Mouse (Mus musculus) midbrain, embryonic 16.5 days (tissue): ENCODE results near the gene Phyhipl. TPM values are rescaled to one million over a fixed set of nuclear protein-coding genes. Genes with fewer than 3 reads are reported as not detected.

Experiments
- ATAC-seq: fragments of 200-750 bp; cut with Nextera tagmentation; 2 replicates; pipeline ENCODE4 v1.8.0; 2017; ENCODE audit warnings: moderate TSS enrichment
- H3K27ac ChIP-seq: fragments of 300-500 bp; sonication (generic); 2 replicates; pipeline ENCODE4 v1.5.1; 2014; ENCODE audit warnings: mild to moderate bottlenecking, low read length, mixed read lengths
- H3K27me3 ChIP-seq: fragments of 300-500 bp; sonication (generic); 2 replicates; pipeline ENCODE4 v1.6.1; 2014; ENCODE audit warnings: low read depth, low read length, mixed read lengths; ENCODE audit not compliant: control insufficient read depth, insufficient read depth
- H3K36me3 ChIP-seq: fragments of 300-500 bp; sonication (generic); 2 replicates; pipeline ENCODE4 v1.6.1; 2014; ENCODE audit warnings: mild to moderate bottlenecking, low read length, moderate library complexity, mixed read lengths; ENCODE audit not compliant: control insufficient read depth, insufficient read depth
- H3K4me1 ChIP-seq: fragments of 300-500 bp; sonication (generic); 2 replicates; pipeline ENCODE4 v1.6.1; 2014; ENCODE audit warnings: mild to moderate bottlenecking, low read length, mixed read lengths; ENCODE audit not compliant: control insufficient read depth, insufficient read depth
- H3K4me2 ChIP-seq: fragments of 300-500 bp; sonication (generic); 2 replicates; pipeline ENCODE4 v1.6.1; 2014; ENCODE audit warnings: mild to moderate bottlenecking, low read length, mixed read lengths
- H3K4me3 ChIP-seq: fragments of 300-500 bp; sonication (generic); 2 replicates; pipeline ENCODE4 v1.5.1; 2014; ENCODE audit warnings: low read depth, mild to moderate bottlenecking, low read length, moderate library complexity, mixed read lengths
- H3K9ac ChIP-seq: fragments of 300-500 bp; sonication (generic); 2 replicates; pipeline ENCODE4 v1.6.1; 2014; ENCODE audit warnings: low read depth, low read length, mixed read lengths
- H3K9me3 ChIP-seq: fragments of 300-500 bp; sonication (generic); replicated peaks from 2 replicates; pipeline ENCODE4 v1.6.1; 2014; ENCODE audit warnings: mild to moderate bottlenecking, low read length, mixed read lengths; ENCODE audit not compliant: control insufficient read depth, poor library complexity, severe bottlenecking
- WGBS: fragments of 180-500 bp; shearing (Covaris S2); extraction: QIAGEN DNeasy Blood & Tissue Kit; methylation state at CpG from one replicate; pipeline ENCODE4 v1.1.7; 2014; 5-methylcytosine and 5-hydroxymethylcytosine counted together
- polyA plus RNA-seq: library from polyadenylated mRNA; unstranded; fragments of >200 nt; fragmentation: Nextera tagmentation; extraction: Ambion mirVana; gene quantifications from 2 replicates; pipeline ENCODE4 v1.2.1, GENCODE M21; 2015

Gene Phyhipl
- polyA plus RNA-seq, 1 experiment from 2014 or later, result 327 TPM

DNA sequence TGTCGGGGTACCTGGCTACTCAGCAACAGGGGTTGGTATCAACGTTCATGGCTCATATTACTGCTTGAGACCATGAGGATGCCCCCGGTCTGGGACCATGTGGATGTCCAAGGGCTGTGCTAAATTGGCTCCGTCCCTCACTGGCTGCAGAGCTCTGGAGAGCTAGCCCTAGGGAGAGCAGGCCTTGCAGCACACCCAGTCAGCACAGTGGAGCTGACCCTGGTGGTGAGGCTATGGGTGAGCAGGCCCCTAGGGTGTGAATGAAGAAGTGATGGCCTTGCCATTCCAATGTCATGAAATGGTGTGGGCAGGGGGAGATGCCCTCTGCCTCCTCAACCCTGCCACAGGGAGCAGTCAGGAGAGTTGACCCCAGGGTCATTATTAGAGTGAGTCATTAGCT is 27.7 kb upstream of the Phyhipl start:
- Histone ChIP-seq H3K27me3 (no peaks in the 10 kb centered on the region), H3K36me3 (no peaks in the 10 kb centered on the region), H3K4me2 (no peak overlapping the region), H3K9ac (no peak overlapping the region), H3K4me3 (no peak overlapping the region), H3K9me3 (no peaks in the 10 kb centered on the region), H3K27ac (no peak overlapping the region), H3K4me1 (no peaks in the 10 kb centered on the region; the same call in 1 of the 2 replicates)
- WGBS, result 93% methylated on average over 4 of the region's 4 CpGs
- no peak for ATAC-seq

DNA sequence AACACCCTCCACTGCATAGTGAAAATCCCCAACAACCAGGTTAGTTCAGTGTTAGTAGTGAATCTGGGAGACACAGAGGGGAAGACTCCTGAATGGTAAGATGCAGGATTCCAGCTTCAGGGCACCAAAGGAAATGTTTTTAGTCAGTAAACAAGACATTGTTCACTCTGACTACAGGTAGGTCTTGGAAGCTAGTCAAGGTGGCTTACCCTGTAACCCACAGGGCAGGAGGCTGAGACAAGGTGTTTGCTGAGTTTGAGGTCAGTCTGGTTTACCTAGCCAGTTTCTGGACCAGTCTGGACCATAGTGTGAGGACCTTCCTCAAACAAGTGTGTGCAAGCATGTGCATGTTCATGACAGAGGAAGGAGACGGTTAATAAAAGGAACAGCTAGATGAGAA is 22.2 kb upstream of the Phyhipl start:
- 94% methylated on average over 1 of the region's 1 CpGs for WGBS
- Histone ChIP-seq H3K36me3 (no peaks in the 10 kb centered on the region), H3K4me2 (no peak overlapping the region), H3K27ac (no peak overlapping the region), H3K9ac (no peak overlapping the region), H3K9me3 (no peaks in the 10 kb centered on the region), H3K27me3 (no peaks in the 10 kb centered on the region), H3K4me3 (no peak overlapping the region), H3K4me1 (no peaks in the 10 kb centered on the region)
- ATAC-seq, result no peak

DNA sequence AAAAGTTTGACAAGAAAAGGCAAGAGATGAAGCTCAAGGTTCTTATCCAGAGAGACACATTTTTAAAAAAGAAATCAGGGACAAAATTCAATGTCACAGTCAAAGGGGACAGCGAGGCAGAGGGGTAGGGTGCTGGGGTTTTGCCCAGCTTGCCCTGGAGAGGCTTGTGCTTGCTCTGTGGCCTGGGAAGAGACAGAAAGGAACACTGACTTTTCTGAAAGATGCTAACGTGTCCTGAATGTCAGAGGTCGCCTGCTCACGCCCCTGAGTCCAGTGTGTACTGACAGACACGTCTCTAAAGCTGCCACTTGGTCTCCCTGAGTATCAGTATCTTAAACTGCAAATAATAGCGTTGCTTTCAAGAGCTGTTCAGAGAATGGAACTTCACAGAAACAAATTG is 507 bp upstream of the Phyhipl start:
- Histone ChIP-seq H3K4me1 (peaks cover 11% of the 10 kb centered on the region), H3K27ac (no peak overlapping the region), H3K27me3 (no peaks in the 10 kb centered on the region), H3K9me3 (no peaks in the 10 kb centered on the region), H3K36me3 (no peaks in the 10 kb centered on the region), H3K9ac (no peak overlapping the region), H3K4me2 (no peak overlapping the region), H3K4me3 (no peak overlapping the region)
- WGBS, result 39% methylated on average over 6 of the region's 6 CpGs
- no peak for ATAC-seq

DNA sequence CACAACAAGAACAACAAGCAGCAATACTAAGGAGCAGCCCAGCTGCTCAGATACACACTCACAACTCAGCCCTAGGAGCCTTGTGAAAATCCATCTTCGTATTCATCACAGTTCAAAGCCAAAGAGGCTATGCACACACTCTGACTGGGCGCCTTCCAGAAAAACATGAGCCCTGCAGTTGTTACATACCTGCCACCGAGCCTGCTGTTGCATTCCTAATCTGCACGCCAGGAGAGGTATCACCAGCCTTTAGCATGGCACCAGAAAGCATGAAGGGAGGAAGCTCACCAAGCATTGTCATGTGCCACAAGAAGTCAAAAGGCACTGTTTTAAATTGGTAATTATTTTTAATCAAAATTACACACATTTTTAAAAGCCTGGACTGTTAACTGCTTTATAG is 1.1 kb downstream of the Phyhipl start:
- Histone ChIP-seq H3K27me3 (no peaks in the 10 kb centered on the region), H3K9me3 (no peaks in the 10 kb centered on the region), H3K36me3 (no peaks in the 10 kb centered on the region), H3K27ac (no peak overlapping the region), H3K4me3 (no peak overlapping the region), H3K4me1 (peaks cover 11% of the 10 kb centered on the region), H3K9ac (no peak overlapping the region), H3K4me2 (no peak overlapping the region)
- ATAC-seq, result no peak
- WGBS, result 79% methylated on average over 4 of the region's 4 CpGs

DNA sequence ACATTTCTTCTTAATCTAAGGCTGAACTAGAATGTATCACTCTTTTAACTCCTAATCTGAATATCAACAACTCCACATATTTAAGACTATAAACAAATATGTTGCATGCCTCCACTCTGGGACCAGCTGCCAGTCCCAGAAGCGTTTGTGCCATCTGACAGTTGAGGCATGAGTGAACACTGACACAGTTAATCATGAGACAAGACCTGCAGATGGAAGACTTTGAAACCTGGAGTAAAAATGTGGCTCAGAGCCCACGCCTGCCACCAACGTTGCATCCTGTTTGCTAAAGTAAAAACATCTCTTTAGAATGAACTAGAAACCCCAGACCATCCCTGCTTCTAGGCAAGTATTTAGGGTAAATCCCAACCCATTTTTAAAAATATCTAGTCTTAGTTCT is 1.6 kb downstream of the Phyhipl start:
- H3K4me3 ChIP-seq, result no peak overlapping the region
- H3K27ac ChIP-seq, result no peak overlapping the region
- ATAC-seq, result no peak
- no peaks in the 10 kb centered on the region for H3K36me3 ChIP-seq
- H3K9me3 ChIP-seq, result no peaks in the 10 kb centered on the region
- H3K27me3 ChIP-seq, result no peaks in the 10 kb centered on the region
- no peak overlapping the region for H3K9ac ChIP-seq
- no peak overlapping the region for H3K4me2 ChIP-seq
- peaks cover 11% of the 10 kb centered on the region for H3K4me1 ChIP-seq
- 76% methylated on average over 3 of the region's 3 CpGs for WGBS

DNA sequence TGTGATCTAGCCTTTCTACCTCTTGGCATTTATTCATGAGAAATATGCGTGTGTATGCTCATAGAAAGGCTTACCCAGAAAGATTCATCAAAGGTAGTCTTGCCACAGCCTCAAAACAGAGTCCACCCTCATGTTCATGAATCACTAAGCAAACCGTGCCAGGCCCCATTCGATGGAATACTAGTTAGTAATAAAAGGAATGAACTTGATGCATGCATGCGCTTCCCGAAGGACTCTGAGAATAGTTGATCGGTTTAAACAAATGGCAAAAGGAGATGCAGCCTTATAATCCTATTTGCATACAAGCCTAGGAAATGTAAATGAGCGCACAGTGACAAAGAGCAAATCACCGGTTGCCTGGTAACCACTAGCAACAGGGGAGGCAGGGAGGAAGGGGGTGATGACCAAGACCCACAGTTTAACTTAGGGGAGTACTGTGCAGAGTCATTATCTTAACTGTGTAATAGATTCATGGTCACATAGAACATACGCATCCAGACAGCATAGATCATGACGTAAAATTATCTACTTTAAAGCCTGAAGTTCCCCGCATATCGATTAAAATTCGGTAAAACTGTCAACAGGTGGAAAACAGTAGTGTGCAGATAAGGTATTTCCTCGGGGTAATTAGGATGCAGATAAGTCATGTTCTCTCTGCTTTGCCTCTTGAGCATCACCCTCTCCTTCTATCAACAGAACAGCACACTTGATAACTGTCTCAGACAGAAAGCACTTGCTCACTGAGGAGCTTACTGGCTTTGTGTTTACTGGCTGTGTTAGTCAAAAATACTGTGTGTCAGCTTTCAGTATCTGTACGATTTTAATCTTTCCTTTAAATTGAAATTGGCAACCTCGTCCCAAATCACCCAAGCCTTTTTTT is 3.8 kb downstream of the Phyhipl start:
- Histone ChIP-seq H3K27me3 (no peaks in the 10 kb centered on the region), H3K36me3 (no peaks in the 10 kb centered on the region), H3K9me3 (no peaks in the 10 kb centered on the region), H3K4me1 (peaks cover 11% of the 10 kb centered on the region), H3K4me3 (no peak overlapping the region), H3K9ac (no peak overlapping the region), H3K4me2 (peak overlapping the region; percentile 31; the same call in 1 of the 2 replicates), H3K27ac (no peak overlapping the region)
- 27% methylated on average over 16 of the region's 16 CpGs for WGBS
- ATAC-seq, result peak; percentile 71; the same call in 1 of the 2 replicates

DNA sequence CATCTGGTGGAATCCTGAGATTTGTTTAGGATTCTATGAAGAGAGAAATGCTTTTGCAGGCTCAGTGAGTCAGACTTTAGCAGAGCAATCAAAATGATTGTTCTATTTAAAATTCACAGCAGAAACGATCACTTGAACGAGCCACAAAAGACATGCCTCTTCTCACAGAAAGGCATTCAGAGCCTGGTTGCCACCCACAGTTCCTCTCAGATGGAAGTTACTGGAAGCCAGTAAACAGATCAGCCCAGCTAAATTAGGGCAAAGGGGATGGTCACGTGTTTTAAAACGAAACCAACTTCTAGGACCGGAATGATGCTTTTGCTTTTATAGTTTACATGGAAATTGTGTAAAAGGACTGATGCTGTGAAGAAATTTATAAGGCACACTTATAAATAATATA is 6.9 kb downstream of the Phyhipl start:
- no peak overlapping the region for H3K4me2 ChIP-seq
- H3K36me3 ChIP-seq, result no peaks in the 10 kb centered on the region
- no peaks in the 10 kb centered on the region for H3K9me3 ChIP-seq
- no peak overlapping the region for H3K4me3 ChIP-seq
- no peak overlapping the region for H3K27ac ChIP-seq
- ATAC-seq, result no peak
- peaks cover 9% of the 10 kb centered on the region for H3K4me1 ChIP-seq
- H3K9ac ChIP-seq, result no peak overlapping the region
- no peaks in the 10 kb centered on the region for H3K27me3 ChIP-seq
- WGBS, result 56% methylated on average over 5 of the region's 5 CpGs

DNA sequence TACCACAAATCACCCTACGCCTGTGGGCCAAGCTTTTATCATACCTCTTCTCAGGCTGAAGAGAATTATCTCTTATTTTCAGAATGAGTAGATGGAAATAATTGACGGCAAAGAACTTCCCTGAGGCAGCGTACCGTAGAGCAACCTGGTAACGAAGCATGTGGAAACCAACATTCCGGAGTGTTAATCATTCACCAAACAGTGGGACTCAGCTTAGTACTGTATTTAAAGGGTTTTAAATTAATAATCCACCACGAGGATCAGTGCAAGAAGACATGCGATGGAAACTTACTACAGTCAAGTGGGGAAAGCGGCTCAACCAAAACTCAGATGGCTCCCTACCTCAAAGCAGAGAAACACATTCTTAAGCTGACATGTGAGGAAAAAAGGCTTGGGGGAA is 12.6 kb downstream of the Phyhipl start:
- 71% methylated on average over 9 of the region's 9 CpGs for WGBS
- Histone ChIP-seq H3K9ac (no peak overlapping the region), H3K9me3 (no peaks in the 10 kb centered on the region), H3K36me3 (no peaks in the 10 kb centered on the region), H3K4me1 (no peaks in the 10 kb centered on the region; the same call in 1 of the 2 replicates), H3K4me3 (no peak overlapping the region), H3K27ac (no peak overlapping the region), H3K27me3 (no peaks in the 10 kb centered on the region), H3K4me2 (no peak overlapping the region)
- ATAC-seq, result no peak

DNA sequence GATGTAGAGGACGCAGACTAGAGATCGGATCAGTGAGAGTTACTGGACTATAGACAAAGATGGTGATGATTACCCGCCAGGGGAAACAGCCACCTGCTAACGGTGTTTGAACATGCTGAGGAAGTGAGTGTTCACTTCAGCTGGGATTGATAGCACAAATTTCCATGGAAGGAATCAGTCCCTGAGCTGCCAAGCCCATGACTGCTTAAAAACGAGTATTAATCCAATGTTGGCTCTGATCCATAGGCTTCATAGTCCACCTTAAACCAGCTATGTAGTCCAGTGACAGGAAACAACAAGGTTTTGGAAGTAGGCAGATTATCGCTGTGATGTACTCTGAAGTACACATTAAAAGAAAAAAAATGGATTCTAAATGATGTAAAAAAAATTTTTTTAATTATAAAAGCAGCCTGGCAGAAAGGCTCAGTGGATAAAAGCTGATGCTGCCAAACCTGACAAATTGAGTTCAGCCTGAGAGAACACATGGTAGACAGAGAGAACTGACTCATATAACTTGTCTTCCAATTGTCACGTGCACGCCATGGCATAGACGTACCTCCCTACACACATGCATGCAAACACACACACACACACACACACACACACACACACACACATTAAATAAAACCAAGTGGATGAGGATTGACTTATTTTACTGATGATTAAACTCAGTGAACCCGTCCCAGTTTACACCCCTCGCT is 14.7 kb downstream of the Phyhipl start:
- ATAC-seq, result no peak
- H3K36me3 ChIP-seq, result no peaks in the 10 kb centered on the region
- H3K27ac ChIP-seq, result 0 out of 2 replicates have a peak overlapping the region, but pooled peaks have one; percentile 7
- H3K4me1 ChIP-seq, result no peaks in the 10 kb centered on the region; the same call in 1 of the 2 replicates
- no peaks in the 10 kb centered on the region for H3K27me3 ChIP-seq
- H3K4me3 ChIP-seq, result no peak overlapping the region
- H3K9me3 ChIP-seq, result no peaks in the 10 kb centered on the region
- no peak overlapping the region for H3K9ac ChIP-seq
- H3K4me2 ChIP-seq, result no peak overlapping the region
- 80% methylated on average over 11 of the region's 11 CpGs for WGBS
